Mouse (Mus musculus): ENCODE data around the gene Xxylt1.

DNA sequence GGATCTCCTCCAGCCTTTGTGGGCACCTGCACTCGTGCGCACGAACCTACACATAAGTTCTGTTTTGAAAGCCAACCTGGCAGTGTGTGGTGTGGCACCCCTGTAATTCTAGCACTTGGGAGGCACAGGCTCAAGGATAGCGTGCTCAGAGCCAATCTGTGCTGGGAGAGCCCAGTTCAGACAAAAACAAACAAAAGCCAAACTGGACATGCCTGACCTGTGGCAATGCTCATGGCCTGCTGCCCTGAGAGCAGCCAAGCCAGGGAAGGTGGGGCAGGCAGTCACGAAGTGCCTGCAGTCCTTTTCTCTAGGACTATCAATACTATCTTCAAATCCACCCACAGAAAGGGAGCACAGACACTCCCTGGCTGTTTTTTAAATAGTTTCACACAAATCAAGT, 38.1 kb downstream of the Xxylt1 start:
- no peak for TF ChIP-seq POLR2A (IDR thresholded peaks at IDR 0.05; ENCODE audit: borderline replicate concordance, insufficient read depth, low read length)
- TF ChIP-seq CTCF (IDR thresholded peaks at IDR 0.05; ENCODE audit: borderline replicate concordance, insufficient read depth, low read depth, low read length), result no peak
